Mouse (Mus musculus) forelimb bud, embryonic 11.5 days (tissue): ENCODE measurements around the gene Fam168a.

ENCODE experiments used
- DNase-seq: peaks from one replicate; pipeline ENCODE4 v3.0.0-alpha.2; 2012; ENCODE audit warnings: low read depth, low spot score

Fam168a gene

GRCm38 (mm10) chr7:100867561-100867960 is 161.1 kb downstream of the Fam168a start:
- DNase-seq = no peak

- no peak for DNase-seq
Measured at GRCm38 (mm10) chr7:100868551-100868950, 162.1 kb downstream of the Fam168a start.

GRCm38 (mm10) chr7:100869877-100870629 is 163.6 kb downstream of the Fam168a start:
- no peak for DNase-seq

- no peak for DNase-seq
Measured at GRCm38 (mm10) chr7:100871355-100871754, 164.9 kb downstream of the Fam168a start.

- no peak for DNase-seq
Measured at GRCm38 (mm10) chr7:100871892-100872291, 165.5 kb downstream of the Fam168a start.

- no peak for DNase-seq
Measured at GRCm38 (mm10) chr7:100873197-100873596, 166.8 kb downstream of the Fam168a start.

GRCm38 (mm10) chr7:100875822-100876221 is 169.4 kb downstream of the Fam168a start:
- DNase-seq = no peak

- no peak for DNase-seq
Measured at GRCm38 (mm10) chr7:100876293-100876692, 169.9 kb downstream of the Fam168a start.

GRCm38 (mm10) chr7:100876771-100877170 is 170.3 kb downstream of the Fam168a start:
- DNase-seq = no peak

GRCm38 (mm10) chr7:100879595-100879994 is 173.2 kb downstream of the Fam168a start:
- peak; percentile 80 for DNase-seq

- DNase-seq = no peak
Measured at GRCm38 (mm10) chr7:100881531-100881930, 175.1 kb downstream of the Fam168a start.

- no peak for DNase-seq
Measured at GRCm38 (mm10) chr7:100881950-100882349, 175.5 kb downstream of the Fam168a start.

- DNase-seq = no peak
Measured at GRCm38 (mm10) chr7:100884460-100884859, 178.0 kb downstream of the Fam168a start.

- peak; percentile 42 for DNase-seq
Measured at GRCm38 (mm10) chr7:100886535-100886934, 180.1 kb downstream of the Fam168a start.
